Mouse (Mus musculus) hindbrain, embryonic 12.5 days (tissue): Measurements from ENCODE around the gene Ube2o. TPM values are rescaled to one million over a fixed set of nuclear protein-coding genes. Genes with fewer than 3 reads are reported as not detected.
"Not testable (repeated sequence)": the region's sequence is repeated elsewhere in the genome, so short reads cannot be mapped to it uniquely, and the experiment has no call there.

ENCODE experiments used
- ATAC-seq: fragments of 200-750 bp; cut with Nextera tagmentation; 2 replicates; pipeline ENCODE4 v1.8.0; 2017; ENCODE audit warnings: moderate TSS enrichment; ENCODE audit not compliant: low FRiP score
- H3K27ac ChIP-seq: fragments of 300-500 bp; sonication (generic); 2 replicates; pipeline ENCODE4 v1.5.1; 2016; ENCODE audit warnings: mild to moderate bottlenecking
- H3K27me3 ChIP-seq: fragments of 300-500 bp; sonication (generic); 2 replicates; pipeline ENCODE4 v1.6.1; 2016; ENCODE audit warnings: mild to moderate bottlenecking
- H3K36me3 ChIP-seq: fragments of 300-500 bp; sonication (generic); 2 replicates; pipeline ENCODE4 v1.6.1; 2016; ENCODE audit warnings: mild to moderate bottlenecking
- H3K4me1 ChIP-seq: fragments of 300-500 bp; sonication (generic); 2 replicates; pipeline ENCODE4 v1.6.1; 2016
- H3K4me2 ChIP-seq: fragments of 300-500 bp; sonication (generic); replicated peaks from 2 replicates; pipeline ENCODE4 v1.6.1; 2016; ENCODE audit warnings: mild to moderate bottlenecking
- H3K4me3 ChIP-seq: fragments of 300-500 bp; sonication (generic); 2 replicates; pipeline ENCODE4 v1.5.1; 2016; ENCODE audit warnings: mild to moderate bottlenecking
- H3K9ac ChIP-seq: fragments of 300-500 bp; sonication (generic); 2 replicates; pipeline ENCODE4 v1.6.1; 2016; ENCODE audit warnings: mild to moderate bottlenecking, moderate library complexity
- H3K9me3 ChIP-seq: fragments of 300-500 bp; sonication (generic); replicated peaks from 2 replicates; pipeline ENCODE4 v1.6.1; 2016; ENCODE audit warnings: mild to moderate bottlenecking
- WGBS: fragments of 180-500 bp; shearing (Covaris S2); methylation state at CpG from one replicate; pipeline ENCODE4 v1.1.7; 2016; 5-methylcytosine and 5-hydroxymethylcytosine counted together
- polyA plus RNA-seq: library from polyadenylated mRNA; unstranded; fragments of >200 nt; fragmentation: Nextera tagmentation; extraction: Ambion mirVana; gene quantifications from 2 replicates; pipeline ENCODE4 v1.2.1, GENCODE M21; 2016

Gene Ube2o
- polyA plus RNA-seq, 1 experiment from 2014 or later: 27.6 TPM

DNA sequence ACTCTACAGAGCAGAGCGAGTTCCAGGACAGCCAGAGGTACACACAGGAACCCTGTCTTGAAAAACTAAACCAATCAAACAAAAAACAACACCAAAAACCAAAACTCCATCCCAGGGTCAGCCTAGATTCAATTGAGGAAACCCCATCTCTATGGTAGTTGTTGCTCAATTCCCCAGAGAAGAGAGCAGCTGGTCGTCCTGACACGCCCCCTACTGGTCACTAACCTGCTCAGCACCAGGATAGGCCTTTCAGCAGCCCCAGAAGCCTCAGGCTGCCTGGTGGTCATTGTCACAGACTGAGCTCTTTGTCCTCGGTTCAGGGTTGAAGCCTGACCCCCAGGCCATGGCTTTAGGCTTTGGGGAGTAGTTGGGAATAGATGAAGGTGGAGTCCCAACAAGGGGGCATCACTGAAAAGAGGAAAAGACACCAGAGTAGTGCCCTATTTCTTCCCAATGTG lies 87.4 kb downstream of the Ube2o start, which contains the start of gene Prpsap1:
Gene Prpsap1 (minus strand): TSS at position 408 of the 458 bp plus-strand sequence.
- H3K4me1 ChIP-seq: peaks cover 19% of the 10 kb centered on the region
- H3K4me3 ChIP-seq: no peak within 1 kb of the TSS
- H3K4me2 ChIP-seq: no peak within 1 kb of the TSS
- H3K27ac ChIP-seq: peak within 1 kb of the TSS; percentile 52
- no peaks in the 10 kb centered on the region for H3K36me3 ChIP-seq
- H3K27me3 ChIP-seq: no peaks in the 10 kb centered on the region
- ATAC-seq: no peak
- H3K9ac ChIP-seq: no peak within 1 kb of the TSS
- WGBS: 25% methylated on average over 4 of the region's 4 CpGs
- no peaks in the 10 kb centered on the region for H3K9me3 ChIP-seq

DNA sequence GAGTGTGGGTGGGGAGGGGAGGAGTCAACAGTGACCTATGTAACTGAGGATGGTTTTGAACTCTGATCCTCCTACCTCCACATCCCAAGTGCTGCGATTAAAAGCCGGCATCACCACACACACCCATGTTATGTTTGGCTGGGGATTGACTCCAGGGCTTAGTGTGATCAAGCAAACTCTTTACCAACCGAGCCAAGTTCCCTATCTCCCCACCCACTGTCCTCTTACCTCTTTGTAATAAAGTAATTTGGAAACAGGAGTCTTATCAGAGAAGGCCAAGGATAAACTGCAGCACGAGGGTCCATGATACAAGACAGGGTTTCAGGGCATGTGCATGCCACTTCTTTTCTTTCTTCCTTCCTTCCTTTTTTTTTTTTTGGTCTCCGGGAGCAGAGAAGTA lies 88.1 kb downstream of the Ube2o start:
- H3K4me1 ChIP-seq: peaks cover 19% of the 10 kb centered on the region
- 88% methylated on average over 5 of the region's 5 CpGs for WGBS
- no peak overlapping the region for H3K4me3 ChIP-seq
- H3K36me3 ChIP-seq: no peaks in the 10 kb centered on the region
- H3K27me3 ChIP-seq: no peaks in the 10 kb centered on the region
- no peak overlapping the region for H3K27ac ChIP-seq
- ATAC-seq: no peak
- H3K9ac ChIP-seq: no peak overlapping the region
- 0 out of 2 replicates have a peak, but pooled peaks cover 5% of the 10 kb centered on the region for H3K9me3 ChIP-seq
- H3K4me2 ChIP-seq: no peak overlapping the region

DNA sequence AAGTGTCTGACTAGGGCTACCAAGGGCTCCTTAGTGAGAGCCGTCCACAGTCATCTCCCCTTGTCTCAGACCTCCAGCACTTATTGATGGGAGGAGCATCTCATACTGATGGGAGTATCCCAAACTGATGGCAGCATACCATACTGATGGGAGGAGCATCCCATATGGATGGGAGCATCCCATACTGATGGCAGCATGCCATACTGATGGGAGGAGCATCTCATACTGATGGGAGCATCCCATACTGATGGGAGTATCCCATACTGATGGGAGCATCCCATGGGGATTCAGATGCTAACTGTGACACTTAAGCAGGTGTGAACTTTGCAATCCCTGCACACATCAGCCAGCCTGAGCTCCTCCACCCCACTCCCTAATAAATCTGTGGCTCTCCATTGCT lies 88.7 kb downstream of the Ube2o start:
- not testable (repeated sequence) for H3K9ac ChIP-seq, H3K36me3 ChIP-seq, H3K27ac ChIP-seq, H3K4me2 ChIP-seq, H3K27me3 ChIP-seq, H3K4me3 ChIP-seq, H3K9me3 ChIP-seq, ATAC-seq
- 80% methylated on average over 1 of the region's 1 CpGs for WGBS
- H3K4me1 ChIP-seq: peaks cover 19% of the 10 kb centered on the region

DNA sequence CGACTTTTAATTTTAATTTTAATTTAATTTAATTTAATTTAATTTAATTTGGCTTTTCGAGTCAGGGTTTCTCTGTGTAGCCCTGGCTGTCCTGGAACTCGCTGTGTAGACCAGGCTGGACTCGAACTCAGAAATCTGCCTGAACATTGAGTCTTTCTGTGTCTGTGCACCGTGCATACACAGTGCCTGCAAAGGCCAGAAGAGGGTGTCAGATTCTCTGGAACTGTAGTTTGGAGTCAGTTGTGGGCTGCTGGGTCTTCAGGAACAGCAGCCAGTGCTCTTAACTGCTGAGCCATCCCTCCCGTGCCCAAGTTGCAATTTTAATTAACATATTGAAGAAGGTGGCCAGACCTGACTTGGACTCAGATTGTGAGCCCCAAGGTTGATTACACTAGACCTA lies 89.9 kb downstream of the Ube2o start:
- 0 out of 2 replicates have a peak, but pooled peaks cover 5% of the 10 kb centered on the region for H3K9me3 ChIP-seq
- peaks cover 19% of the 10 kb centered on the region for H3K4me1 ChIP-seq
- no peak for ATAC-seq
- H3K4me3 ChIP-seq: no peak overlapping the region
- H3K9ac ChIP-seq: no peak overlapping the region
- WGBS: 67% methylated on average over 6 of the region's 6 CpGs
- H3K27me3 ChIP-seq: no peaks in the 10 kb centered on the region
- peak overlapping the region; percentile 59; the same call in 1 of the 2 replicates for H3K4me2 ChIP-seq
- no peak overlapping the region for H3K27ac ChIP-seq
- peaks cover 13% of the 10 kb centered on the region for H3K36me3 ChIP-seq

DNA sequence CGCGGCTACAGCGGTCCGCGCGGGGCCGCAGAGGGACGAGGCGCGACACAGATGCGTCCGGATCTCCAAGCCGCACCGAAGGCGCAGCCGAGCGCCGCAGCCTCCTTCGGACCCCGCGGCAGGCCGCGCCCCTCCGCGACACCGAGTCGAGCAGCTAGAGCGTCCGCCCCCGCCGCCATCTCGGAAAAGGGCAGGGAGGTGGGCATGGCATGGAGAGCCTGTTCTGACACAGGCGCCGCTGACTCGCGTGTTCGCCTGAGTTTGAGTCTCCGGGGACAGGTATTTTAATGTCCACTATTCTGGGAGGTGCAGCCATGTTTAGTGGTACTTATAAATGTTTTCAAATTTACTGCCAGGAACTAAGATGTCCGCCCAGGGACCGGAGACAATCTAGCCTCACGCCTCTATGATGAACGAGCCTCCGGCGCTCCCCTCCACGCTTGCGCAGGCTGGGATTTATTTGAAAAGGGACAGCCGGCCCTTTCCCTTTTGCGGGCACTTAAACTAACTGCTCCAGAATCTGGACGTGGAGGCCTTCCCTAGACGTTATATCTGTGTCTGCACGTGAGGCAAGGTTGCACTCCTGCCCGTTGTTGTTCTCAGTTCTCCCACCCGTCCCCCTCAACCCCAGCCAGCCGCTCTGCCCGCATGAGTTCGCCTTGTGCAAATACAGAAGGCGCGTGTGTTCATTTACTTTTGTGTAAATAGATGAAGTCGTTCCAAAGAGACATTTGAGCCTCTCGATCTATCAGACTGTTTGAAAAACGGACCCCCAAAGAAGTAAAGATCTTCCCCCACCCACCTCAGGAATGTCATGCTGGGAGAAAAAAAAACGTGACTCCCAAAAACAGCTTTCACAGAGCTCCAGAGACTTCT lies 90.8 kb downstream of the Ube2o start:
- peaks cover 19% of the 10 kb centered on the region for H3K4me1 ChIP-seq
- no peaks in the 10 kb centered on the region for H3K27me3 ChIP-seq
- H3K9ac ChIP-seq: peak overlapping the region; percentile 96
- under 1% methylated on average over 52 of the region's 62 CpGs for WGBS
- H3K9me3 ChIP-seq: 0 out of 2 replicates have a peak, but pooled peaks cover 5% of the 10 kb centered on the region
- H3K4me3 ChIP-seq: peak overlapping the region; percentile 97
- peak; percentile 95 for ATAC-seq
- H3K36me3 ChIP-seq: peaks cover 21% of the 10 kb centered on the region
- H3K27ac ChIP-seq: peak overlapping the region; percentile 95
- H3K4me2 ChIP-seq: peak overlapping the region; percentile 59

DNA sequence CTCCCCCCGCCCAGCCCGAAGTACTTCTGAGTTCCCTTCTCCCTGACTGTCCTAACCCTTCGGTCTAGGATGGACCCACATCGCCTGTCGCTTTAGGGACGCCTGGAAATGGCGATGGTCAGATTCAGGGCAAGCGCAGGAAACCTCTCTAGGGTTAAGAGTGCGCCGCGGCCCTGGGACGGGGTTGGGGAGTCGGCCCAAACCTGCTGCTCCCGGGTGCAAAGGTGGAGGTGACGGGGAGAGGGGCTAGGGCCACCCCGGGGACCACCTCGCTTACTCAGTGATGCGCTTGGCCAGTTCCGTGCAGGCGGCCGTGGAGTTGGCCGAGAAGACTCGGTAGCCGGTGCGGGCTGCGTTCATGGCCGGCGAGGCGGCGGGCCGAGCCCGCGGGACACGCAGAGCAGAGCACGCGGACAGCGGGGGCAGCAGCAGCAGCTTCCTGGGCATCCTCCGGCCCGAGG lies 91.4 kb downstream of the Ube2o start:
- under 1% methylated on average over 32 of the region's 39 CpGs for WGBS
- Histone ChIP-seq H3K27ac (peak overlapping the region; percentile 95), H3K36me3 (peaks cover 28% of the 10 kb centered on the region), H3K4me1 (peaks cover 15% of the 10 kb centered on the region), H3K9me3 (0 out of 2 replicates have a peak, but pooled peaks cover 5% of the 10 kb centered on the region), H3K9ac (peak overlapping the region; percentile 96), H3K4me2 (peak overlapping the region; percentile 59), H3K27me3 (no peaks in the 10 kb centered on the region), H3K4me3 (peak overlapping the region; percentile 97)
- peak; percentile 46; the same call in 1 of the 2 replicates for ATAC-seq

DNA sequence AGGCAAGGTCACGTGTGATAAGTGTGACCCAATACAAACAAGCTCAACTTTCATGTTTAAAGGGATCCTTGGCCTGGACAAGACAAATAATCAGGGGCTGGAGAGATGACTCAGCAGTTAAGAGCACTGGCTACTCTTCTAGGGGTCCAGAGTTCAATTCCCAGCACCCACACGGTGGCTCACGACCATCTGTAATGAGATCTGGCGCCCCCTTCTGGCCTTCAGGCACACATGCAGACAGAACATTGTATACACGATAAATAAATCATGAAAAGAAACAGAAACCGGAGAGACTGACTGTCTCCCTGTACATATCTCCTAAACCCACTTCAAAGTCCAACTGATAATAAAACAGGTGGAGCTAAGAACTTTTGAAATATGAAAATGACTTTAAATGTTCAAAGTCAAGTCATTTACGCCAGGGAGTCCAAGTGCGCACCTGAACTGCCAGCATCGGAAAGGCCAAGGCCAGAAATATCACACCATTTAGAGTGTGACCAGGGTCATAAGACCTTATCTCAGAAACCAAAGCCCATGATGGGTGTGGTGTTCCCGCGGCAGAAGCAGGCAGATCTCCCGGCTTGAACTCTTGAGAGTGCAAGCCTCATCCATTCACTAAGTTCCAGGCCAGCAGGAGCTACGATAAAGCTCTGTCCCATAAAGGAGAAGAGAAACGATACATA lies 92.4 kb downstream of the Ube2o start:
- 78% methylated on average over 14 of the region's 14 CpGs for WGBS
- H3K9ac ChIP-seq: peak overlapping the region; percentile 96
- H3K27ac ChIP-seq: no peak overlapping the region
- peak overlapping the region; percentile 97 for H3K4me3 ChIP-seq
- no peaks in the 10 kb centered on the region for H3K27me3 ChIP-seq
- peaks cover 12% of the 10 kb centered on the region for H3K4me1 ChIP-seq
- 0 out of 2 replicates have a peak, but pooled peaks cover 5% of the 10 kb centered on the region for H3K9me3 ChIP-seq
- H3K36me3 ChIP-seq: peaks cover 38% of the 10 kb centered on the region
- no peak for ATAC-seq
- H3K4me2 ChIP-seq: peak overlapping the region; percentile 59

DNA sequence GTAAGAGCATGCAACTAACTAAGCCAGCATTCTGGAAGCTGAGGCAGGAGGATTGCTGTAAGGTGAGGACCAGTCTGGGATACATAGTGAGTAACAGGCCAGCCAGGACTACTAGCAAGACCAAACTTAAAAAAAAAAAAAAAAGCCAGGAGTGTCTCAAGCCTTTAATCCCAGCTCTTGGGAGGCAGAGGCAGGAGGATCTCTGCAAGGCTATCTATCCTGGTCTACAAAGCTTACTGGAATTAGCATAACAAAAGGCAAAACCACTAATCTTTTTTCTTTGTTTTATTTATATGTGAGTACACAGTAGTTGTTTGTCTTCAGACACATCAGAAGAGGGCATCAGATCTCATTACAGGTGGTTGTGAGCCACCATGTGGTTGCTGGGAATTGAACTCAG lies 93.0 kb downstream of the Ube2o start:
- Histone ChIP-seq H3K4me2 (no peak overlapping the region), H3K27me3 (no peaks in the 10 kb centered on the region), H3K9me3 (0 out of 2 replicates have a peak, but pooled peaks cover 5% of the 10 kb centered on the region), H3K27ac (no peak overlapping the region), H3K4me1 (peaks cover 11% of the 10 kb centered on the region), H3K9ac (no peak overlapping the region), H3K36me3 (peaks cover 40% of the 10 kb centered on the region), H3K4me3 (no peak overlapping the region)
- no peak for ATAC-seq

Other genes starting within 250 kb of the Ube2o start
- 27.2 and 28.2 TPM in 2 replicates for gene Foxj1, start 246.0 kb downstream of the Ube2o start, polyA plus RNA-seq
- 44.8 and 47.2 TPM in 2 replicates for gene Rnf157, start 168.4 kb downstream of the Ube2o start, polyA plus RNA-seq
- 46.6 and 50.6 TPM in 2 replicates for gene Ubald2, start 147.4 kb downstream of the Ube2o start, polyA plus RNA-seq
- 0.18 and 0.39 TPM in 2 replicates for gene Qrich2, start 115.2 kb downstream of the Ube2o start, polyA plus RNA-seq
- gene Prpsap1, start 87.2 kb downstream of the Ube2o start, polyA plus RNA-seq: 164 and 179 TPM in 2 replicates
- 8.9 and 10.2 TPM in 2 replicates for gene Sphk1, start 50.5 kb downstream of the Ube2o start, polyA plus RNA-seq
- gene Aanat, start 5.0 kb upstream of the Ube2o start, polyA plus RNA-seq: 0.15 TPM in 1 of 2 replicates, not detected in the other
- gene Rhbdf2, start 45.6 kb upstream of the Ube2o start, polyA plus RNA-seq: 3.7 and 4.5 TPM in 2 replicates
- gene Prcd, start 72.1 kb upstream of the Ube2o start, polyA plus RNA-seq: 0.34 and 0.43 TPM in 2 replicates
- gene Cygb, start 72.9 kb upstream of the Ube2o start, polyA plus RNA-seq: 4.5 and 5.9 TPM in 2 replicates
- gene St6galnac1, start 194.1 kb upstream of the Ube2o start, polyA plus RNA-seq: not detected in 2 replicates
- gene Mxra7, start 246.6 kb upstream of the Ube2o start, polyA plus RNA-seq: 95.0 and 105 TPM in 2 replicates